Mouse (Mus musculus): ENCODE results near the gene Eif4e1b.
"Not testable (repeated sequence)": the region's sequence is repeated elsewhere in the genome, so short reads cannot be mapped to it uniquely, and the experiment has no call there.

The Eif4e1b gene

DNA sequence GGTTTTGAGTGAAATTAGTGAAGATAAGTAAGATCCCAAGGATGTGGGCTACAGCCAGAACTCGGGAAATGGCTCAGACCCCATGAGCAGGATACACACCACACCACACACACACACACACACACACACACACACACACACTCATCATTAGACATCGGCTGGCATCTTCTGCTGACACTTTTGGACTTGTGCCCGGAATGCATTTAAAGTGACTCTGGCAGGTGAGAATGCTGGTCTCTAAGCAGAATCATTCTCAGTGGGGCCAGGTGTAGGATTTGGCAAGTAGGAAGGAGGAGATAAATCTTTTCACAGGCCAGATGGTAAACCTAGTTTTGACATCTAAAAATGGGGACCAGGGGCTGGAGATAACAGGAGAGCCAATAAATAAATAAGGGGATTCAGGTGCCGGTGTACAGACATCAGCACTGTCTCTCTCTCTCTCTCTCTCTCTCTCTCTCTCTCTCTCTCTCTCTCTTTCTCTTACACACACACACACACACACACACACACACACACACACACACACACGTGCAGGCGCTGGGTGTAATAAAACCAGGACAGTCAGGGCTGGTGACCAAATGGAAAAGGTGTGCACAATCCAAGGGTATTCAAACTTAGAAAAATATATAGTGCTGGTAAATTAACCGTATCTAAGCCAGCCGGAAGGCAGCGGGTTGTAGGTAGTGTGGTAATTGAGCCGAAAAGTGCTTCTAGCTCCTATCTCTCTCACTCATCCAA, 26.5 kb upstream of the Eif4e1b start:
- in situ Hi-C loops (cut with MboI; ENCODE audit: low pct_unique_long_range_greater_than_20kb in 1 of 2, low sequenced_read_pairs in 2 of 2, unreplicated experiment in 1 of 2), result no loop called here

DNA sequence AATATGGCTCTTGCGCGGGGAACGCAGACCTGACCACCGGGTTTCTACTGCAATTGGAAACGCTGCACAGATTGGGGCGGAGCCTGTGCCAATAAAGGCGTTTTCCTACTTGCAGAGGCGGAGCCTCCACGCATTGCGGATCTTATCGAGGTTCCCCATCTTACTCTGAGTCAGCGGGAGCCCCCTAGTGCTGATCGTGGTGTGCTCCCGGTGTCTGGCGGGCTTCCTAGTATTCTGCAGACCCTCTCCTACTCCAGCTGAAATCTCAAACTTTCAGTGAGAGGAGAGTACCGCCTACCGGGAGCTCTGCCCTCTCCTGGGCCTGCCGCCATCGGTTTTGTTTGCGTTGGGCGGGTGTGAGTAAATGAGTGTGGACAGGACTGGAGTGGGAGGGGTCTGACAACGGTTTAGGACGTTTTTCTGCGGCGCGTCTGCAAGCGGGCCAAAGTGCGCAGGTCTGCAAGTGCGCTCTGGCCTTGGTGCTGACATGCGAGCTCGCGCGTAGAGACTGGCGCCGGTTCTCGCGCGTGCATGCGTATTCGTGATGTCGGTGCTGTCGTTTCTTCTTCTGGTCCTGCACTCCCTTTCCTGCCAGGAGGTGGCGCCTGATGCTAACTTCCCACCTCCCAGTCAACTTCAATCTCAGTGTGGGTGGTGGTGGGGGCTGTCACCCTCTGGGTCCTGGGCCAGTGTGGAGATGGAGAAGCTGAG, 25.6 kb upstream of the Eif4e1b start:
- in situ Hi-C loops (cut with MboI; ENCODE audit: low pct_unique_long_range_greater_than_20kb in 1 of 2, low sequenced_read_pairs in 2 of 2, unreplicated experiment in 1 of 2), result no loop called here

DNA sequence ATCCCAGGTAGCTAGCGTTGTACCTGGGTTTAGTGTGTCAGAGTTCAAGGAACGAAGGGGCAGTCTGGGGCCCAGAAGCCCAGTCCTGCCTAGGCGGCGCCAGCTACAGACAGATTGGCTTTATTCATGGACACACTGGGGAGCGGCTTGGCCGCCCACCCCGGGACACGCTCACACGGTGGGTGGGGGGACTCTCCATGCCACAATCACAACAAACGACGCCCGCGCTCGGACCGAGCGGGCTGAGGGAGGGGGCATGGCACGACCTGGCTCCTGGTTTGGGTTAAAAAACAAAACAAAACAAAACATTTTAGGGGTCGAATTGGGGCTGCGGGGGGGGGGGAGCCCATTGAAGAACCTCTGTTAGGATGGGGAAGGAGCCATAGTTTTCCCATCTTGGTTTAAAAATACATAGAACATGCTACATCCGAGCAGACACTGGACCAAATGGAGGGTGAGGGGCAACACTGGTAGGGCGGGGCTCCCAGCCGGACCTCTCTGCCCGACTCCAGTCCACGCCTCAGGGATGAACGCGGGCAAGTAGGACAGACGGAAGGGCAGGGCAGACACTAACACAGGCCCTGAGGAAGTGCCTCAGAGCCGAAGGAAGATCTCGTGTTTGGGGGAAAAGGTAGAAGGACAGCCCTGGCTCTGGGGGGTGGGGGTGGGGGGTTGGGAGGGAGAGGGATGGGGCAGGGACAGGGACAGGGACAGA, 24.9 kb upstream of the Eif4e1b start:
- in situ Hi-C loops (cut with MboI; ENCODE audit: low pct_unique_long_range_greater_than_20kb in 1 of 2, low sequenced_read_pairs in 2 of 2, unreplicated experiment in 1 of 2), result no loop called here

DNA sequence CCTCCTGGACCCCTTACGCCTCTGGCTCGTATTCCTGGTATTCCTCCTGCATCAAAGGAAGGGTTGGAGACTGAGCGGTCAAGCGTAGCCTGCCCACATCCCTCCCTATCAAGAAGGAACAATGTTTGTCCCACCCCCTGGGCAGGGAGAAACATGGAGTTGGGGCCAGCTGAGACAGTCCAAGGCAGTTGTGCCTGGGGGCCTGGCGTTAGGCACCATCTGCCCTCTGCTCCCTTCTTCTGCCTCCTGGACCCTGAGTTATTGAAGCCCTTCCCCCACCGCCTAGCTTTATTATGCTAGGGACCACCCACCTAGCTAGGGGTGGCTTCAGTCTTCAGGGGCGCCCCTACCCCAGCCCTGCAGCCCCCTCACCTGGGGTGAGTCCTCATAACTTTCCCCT, 24.3 kb upstream of the Eif4e1b start:
- in situ Hi-C loops (cut with MboI; ENCODE audit: low pct_unique_long_range_greater_than_20kb in 1 of 2, low sequenced_read_pairs in 2 of 2, unreplicated experiment in 1 of 2), result no loop called here

DNA sequence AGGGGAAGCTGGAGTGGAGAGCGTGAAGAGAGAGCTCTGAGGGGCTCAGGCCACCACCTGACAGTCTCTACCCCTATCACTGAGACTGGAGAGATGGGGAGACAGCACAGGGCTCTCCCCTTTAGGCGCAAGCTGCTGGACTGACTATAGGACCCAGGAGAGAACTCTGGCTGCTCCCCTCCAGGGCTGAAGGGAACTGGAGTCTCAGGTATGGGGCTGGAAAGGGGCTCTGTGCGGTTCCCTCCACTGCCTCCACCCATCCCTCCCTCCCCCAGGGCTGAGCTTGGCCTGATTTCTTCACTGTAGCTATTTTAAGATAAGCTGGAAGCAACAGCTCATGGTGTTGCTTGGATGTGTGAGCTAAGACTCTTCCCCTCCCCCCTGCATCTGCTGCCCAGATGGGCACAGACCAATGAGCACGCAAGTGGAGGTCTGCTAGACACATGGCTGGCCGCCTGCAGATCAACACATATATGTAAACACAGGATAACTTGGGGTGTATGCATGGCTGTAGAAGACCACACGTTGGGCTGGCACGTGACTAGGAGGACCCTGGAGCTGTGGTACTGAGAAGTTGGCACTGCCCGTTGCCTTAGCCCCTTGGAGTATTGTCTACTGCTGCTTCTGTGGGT, 23.5 kb upstream of the Eif4e1b start:
- in situ Hi-C loops (cut with MboI; ENCODE audit: low pct_unique_long_range_greater_than_20kb in 1 of 2, low sequenced_read_pairs in 2 of 2, unreplicated experiment in 1 of 2), result no loop called here

DNA sequence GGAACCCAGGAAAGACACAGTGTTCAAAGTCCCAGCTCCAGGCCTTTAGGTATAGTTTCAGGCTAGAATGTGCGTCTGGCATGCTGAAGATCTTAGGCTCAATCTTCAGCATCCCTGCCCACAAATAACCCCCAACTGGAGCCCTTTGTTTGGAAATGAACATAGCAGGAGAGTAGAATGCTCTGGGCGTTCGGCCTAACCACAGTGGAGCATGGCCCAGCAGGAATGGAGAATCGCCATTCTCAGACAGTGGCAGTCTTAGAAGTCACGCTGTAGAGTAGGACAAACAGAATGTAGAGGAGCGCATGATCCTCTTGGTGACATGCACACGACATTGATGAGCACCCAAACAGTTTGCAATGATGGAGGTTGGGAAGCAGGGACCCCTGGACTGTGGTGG, 22.9 kb upstream of the Eif4e1b start:
- in situ Hi-C loops (cut with MboI; ENCODE audit: low pct_unique_long_range_greater_than_20kb in 1 of 2, low sequenced_read_pairs in 2 of 2, unreplicated experiment in 1 of 2), result no loop called here

DNA sequence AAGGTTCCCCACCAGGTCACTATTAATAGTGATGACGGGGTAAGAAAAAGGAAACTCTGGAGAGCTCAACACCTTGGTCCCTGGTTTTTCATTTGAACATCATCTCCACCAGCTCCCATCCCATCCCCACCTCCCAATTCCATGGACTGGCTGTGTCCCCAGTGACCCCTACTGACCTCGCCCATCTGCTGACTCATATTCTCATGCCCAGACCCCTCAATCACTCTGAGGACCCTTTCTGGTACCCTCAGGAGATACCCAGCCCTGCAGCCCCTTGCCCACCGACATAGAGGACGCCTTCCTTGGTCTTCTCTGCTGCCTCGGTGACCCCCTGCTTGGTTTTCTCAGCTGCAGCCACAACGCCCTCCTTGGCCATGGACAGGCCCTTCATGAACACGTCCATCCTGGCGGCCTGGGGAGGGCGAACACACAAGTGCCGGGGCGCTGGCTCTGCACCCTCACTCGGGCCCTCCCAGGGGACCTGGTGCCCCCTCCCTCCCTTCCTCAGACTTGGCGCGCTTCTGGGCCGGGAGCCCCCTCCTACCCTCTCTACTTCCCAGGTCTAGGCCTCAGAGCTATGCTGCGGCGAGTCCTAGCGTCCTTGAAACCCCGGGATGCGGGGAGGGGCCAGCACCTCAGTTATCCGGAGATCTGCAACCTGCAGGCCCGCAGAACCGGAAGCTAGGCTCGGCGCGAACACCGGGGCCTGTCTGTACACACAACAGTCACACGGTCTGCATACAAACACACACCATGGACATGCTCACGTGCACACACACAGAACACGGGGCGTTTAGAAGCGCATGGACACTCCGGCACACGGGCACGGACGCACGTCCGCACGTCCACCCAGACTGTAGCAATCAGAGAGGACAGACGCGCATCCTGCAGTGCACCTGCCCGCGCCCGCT, 18.3 kb upstream of the Eif4e1b start:
- in situ Hi-C loops (cut with MboI; ENCODE audit: low pct_unique_long_range_greater_than_20kb in 1 of 2, low sequenced_read_pairs in 2 of 2, unreplicated experiment in 1 of 2), result no loop called here

DNA sequence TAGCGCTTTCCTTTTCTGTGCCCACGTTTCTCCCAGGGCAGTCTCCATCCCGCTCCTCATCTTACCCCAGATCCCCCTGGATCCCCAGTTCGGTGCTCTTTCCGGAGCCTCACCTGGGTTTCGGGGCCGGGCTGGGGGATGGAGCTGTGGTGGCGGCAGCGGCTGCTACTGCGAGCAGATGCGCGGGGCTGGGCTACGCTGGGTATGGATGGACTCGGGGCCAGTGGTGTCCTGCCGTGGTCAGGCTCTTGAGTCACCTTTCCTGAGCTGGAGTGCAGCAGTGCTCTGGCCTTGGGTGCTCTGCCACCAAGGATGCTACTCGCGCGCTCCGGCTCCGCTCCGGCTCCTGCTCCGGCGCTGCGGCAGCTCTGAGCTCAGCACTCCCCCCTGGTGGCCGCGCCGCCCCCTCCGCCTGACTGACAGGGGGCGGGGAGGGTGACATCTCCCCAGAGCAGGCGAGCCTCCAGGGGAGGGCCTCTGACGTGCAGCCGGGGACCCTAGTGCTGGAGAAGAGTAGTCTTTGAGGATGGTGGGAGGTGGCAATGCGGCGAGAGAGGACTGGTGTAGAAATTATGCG, 17.5 kb upstream of the Eif4e1b start, which contains the start of gene Sncb:
Sncb (minus strand) TSS at position 404 of the 577 bp plus-strand sequence.
- in situ Hi-C loops (cut with MboI; ENCODE audit: low pct_unique_long_range_greater_than_20kb in 1 of 2, low sequenced_read_pairs in 2 of 2, unreplicated experiment in 1 of 2), result no loop called here

DNA sequence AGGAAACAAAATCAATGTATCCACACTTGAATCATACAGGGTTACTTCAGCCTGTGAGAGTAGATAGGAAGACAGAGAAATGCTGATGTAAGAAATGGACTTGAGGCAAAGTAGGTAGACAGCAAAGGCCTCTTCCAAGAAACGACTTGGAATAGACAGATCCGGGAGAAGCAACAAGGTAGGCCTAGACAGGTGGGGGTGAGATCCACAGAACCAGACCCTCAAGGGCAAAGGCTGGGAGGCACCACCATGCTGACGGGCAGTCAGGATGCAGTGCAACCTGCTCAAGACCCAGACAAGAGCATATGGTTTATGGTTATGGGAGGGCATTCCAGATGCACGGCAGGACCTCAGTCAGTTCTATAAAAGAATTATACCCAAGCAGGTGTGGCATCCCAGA, 16.8 kb upstream of the Eif4e1b start:
- in situ Hi-C loops (cut with MboI; ENCODE audit: low pct_unique_long_range_greater_than_20kb in 1 of 2, low sequenced_read_pairs in 2 of 2, unreplicated experiment in 1 of 2), result no loop called here

DNA sequence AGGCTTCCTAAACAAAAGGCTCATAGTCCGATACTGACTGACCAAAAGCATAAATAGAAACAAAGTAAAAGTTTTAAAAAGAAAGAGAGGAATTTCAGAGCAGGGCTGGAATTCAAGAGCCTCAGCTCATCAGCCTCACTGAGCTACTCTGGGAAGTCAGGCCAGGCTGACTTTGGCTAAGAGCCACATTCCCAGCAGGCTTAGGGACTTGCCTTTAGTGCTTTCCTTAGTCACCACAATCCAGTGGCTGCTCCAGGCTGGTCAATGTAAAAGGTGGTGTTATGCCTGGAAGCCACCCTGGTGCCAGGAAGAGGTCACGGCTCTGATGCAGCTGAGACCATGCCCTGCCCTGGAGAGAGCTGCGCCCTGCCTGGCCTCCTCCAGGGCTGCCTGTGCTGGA, 3.2 kb upstream of the Eif4e1b start:
- in situ Hi-C loops (cut with MboI; ENCODE audit: low pct_unique_long_range_greater_than_20kb in 1 of 2, low sequenced_read_pairs in 2 of 2, unreplicated experiment in 1 of 2), result no loop called here

DNA sequence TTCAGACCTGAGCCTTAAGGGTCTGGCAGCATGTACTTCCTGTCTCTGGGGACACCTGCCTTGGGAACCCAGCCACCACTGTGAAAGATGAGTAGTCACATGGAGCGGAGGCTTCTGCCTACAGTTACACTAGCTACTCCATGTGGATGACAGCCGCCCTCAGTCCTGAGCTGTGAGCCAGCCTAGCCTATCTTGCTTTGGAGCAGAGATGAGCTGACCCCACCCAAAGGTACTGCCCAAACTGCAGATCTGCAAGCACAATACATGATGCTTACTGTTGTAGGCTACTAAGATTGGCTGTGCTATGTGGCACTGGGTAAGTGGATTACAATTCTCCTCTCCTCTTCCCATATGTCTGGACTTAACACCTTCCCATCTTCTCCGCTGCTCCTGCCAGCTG, 2.7 kb upstream of the Eif4e1b start:
- in situ Hi-C loops (cut with MboI; ENCODE audit: low pct_unique_long_range_greater_than_20kb in 1 of 2, low sequenced_read_pairs in 2 of 2, unreplicated experiment in 1 of 2), result no loop called here

DNA sequence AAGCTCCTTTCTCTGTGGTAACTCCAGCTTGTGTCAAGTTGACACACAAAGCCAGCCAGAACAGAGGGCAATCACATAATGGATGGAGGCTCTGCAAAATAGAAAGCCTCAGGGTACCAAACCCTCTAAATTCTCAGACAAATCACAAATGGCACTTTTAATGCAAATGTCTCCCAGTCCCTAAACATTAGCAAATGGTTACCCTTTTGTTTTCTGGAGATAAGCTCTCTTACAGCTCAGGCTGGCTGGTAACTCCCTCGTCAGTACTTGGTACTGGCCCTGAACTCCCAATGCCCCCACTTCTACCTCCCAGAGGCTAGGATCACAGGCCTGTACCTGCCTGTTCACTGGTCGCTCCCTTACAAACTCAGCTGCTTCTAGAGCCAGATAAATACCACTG, 563 bp upstream of the Eif4e1b start:
- in situ Hi-C loops (cut with MboI; ENCODE audit: low pct_unique_long_range_greater_than_20kb in 1 of 2, low sequenced_read_pairs in 2 of 2, unreplicated experiment in 1 of 2), result no loop called here

DNA sequence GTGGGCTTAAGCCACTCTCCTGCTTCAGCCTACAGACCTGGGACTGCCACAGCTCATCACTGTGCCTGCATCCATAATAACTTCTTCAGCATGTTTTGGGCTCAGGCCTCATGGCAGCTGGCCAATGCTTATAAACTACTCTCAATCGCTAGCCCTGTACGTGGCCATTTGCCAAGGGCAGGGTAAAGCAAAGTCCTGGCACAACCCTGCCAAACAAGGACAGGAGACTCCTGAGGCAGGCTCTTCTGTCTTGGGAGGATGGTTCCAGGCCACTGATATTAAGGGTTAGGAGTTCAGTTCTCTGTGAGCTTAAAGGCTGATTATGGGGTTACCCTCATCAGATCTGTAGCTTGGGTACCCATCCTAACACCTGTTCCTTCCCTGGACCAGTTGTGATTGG, 3.8 kb downstream of the Eif4e1b start:
- in situ Hi-C loops (cut with MboI; ENCODE audit: low pct_unique_long_range_greater_than_20kb in 1 of 2, low sequenced_read_pairs in 2 of 2, unreplicated experiment in 1 of 2), result not testable (repeated sequence)

DNA sequence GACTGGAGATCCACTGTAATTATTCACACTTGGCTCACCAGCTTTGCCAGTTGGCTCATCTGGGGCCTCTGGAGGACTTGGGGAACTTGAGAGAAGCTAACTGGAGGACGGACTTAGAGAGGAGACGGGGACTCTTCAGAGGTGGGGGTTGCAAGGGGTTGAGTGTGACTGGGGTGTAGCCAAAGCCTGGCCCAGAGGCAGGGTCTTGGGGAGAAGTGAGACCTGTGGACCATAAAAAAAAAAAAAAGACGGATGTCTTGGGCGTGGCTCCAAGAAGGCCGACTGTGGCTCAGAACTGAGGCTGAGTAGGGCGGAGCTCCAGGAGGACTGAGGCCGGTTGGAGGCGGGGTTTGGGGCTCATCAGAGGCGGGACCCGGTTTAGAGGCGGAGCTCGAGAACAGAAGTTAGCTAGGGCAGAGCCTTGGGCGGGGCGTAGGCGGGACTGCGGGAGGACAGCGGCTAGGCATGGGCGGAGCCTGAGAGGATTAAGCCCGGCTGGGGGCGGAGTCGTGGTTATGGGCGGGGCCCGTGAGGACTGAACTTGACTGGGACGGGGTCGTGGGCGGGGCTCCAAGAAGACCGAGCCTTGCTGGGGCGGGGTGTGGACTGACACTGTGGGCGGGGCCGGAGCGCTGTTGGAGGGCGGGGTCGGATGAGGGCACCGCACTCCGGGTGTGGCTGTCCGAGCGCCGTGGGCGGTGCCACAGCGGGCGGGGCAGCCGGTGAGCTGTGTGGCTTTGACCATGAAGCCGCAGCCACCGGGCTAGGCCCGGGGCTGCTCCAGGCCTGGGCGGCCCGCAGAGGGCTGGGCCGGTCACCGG, 5.2 kb downstream of the Eif4e1b start, which contains the start of gene Tspan17:
Tspan17 (plus strand) TSS at position 638 of the 821 bp plus-strand sequence.
- in situ Hi-C loops (cut with MboI; ENCODE audit: low pct_unique_long_range_greater_than_20kb in 1 of 2, low sequenced_read_pairs in 2 of 2, unreplicated experiment in 1 of 2), result no loop called here

DNA sequence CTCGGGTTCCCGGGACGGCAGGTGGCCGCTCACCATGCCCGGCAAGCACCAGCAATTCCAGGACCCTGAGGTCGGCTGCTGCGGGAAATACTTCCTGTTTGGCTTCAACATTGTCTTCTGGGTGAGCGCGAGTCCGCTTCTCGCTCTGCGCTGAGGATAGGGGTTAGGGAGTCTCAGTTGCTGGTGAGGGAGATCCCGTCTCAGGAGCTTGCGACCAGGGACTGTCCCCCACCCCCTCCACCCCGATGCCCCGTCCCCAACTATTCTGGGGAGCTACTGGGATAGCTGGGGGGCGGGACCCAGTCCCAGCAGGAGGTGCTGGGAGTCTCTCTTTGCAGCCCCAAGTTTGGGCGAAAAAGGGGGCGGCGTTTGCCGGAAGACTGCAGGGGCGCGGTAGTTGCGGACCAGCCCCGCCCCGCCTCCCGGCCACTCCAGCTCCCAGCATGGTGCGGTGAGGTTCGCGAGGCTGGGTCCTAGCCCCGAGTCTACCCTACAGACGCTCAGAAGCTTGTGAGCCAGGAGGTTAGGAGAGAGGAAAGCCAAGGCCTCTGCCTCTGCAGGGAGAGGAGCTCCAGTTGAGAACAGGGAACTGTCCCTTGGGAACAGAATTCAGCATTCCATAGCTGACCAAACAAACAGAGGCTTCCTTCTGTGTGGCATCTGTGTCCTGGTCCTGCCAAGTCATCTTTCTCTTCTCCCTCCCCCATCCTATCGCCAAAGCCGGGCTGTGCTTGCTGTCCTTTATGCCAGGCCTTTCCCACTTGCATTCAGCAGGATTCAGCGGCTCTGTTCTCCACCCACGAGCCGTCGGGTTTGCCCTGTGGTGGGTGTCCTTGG, 6.0 kb downstream of the Eif4e1b start:
- in situ Hi-C loops (cut with MboI; ENCODE audit: low pct_unique_long_range_greater_than_20kb in 1 of 2, low sequenced_read_pairs in 2 of 2, unreplicated experiment in 1 of 2), result loop anchor here in 1 of 2 experiments (10.0 kb wide), 2 partner anchors 275 to 385 kb away; no protein-coding TSS in a partner anchor
